Mouse (Mus musculus): ENCODE results near the gene Ppp4r1.

The Ppp4r1 gene

GRCm38 (mm10) chr17:65827904-65828303, 45.5 kb downstream of the Ppp4r1 start:
- H3K9me3 ChIP-seq (ENCODE audit: low read length) = no peaks in the 10 kb centered on the region
- H3K4me3 ChIP-seq (replicated peaks; ENCODE audit: low read length) = no peak overlapping the region
- TF ChIP-seq CTCF (conservative IDR thresholded peaks at IDR 0.05; ENCODE audit: low read length) (no peak), NANOG (IDR thresholded peaks at IDR 0.05; ENCODE audit: borderline replicate concordance, low read length) (no peak), POU5F1 (IDR thresholded peaks at IDR 0.05; ENCODE audit: borderline replicate concordance, low read length) (no peak)
- H3K4me1 ChIP-seq (replicated peaks; ENCODE audit: low read depth, low read length) = peaks cover 18% of the 10 kb centered on the region
- peaks cover 92% of the 10 kb centered on the region for H3K36me3 ChIP-seq (ENCODE audit: insufficient read depth, low read length)
- H3K27me3 ChIP-seq (ENCODE audit: insufficient read depth, low read length) = no peaks in the 10 kb centered on the region

DNA sequence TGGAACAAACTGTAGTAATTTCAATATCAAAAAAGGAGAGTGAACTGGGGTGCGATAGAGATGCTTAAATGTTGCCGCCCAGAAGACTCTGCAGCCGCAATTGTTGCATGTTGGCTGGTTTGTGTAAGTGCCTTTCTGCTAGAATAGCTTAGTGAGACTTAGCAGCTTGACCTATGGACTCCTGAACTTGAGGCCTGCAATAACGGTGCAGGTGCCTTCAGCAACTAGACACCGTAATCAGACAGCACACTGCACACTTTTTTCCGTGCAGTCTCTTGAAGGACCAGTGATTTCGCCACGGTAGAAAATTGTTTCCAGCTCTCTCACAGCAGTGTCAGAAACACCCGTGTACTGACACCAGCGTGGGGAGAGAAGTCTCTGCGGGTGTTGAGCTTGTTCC, 46.6 kb downstream of the Ppp4r1 start:
- Histone ChIP-seq H3K4me1 (replicated peaks; ENCODE audit: low read depth, low read length) (peaks cover 26% of the 10 kb centered on the region), H3K9me3 (ENCODE audit: low read length) (no peaks in the 10 kb centered on the region)

DNA sequence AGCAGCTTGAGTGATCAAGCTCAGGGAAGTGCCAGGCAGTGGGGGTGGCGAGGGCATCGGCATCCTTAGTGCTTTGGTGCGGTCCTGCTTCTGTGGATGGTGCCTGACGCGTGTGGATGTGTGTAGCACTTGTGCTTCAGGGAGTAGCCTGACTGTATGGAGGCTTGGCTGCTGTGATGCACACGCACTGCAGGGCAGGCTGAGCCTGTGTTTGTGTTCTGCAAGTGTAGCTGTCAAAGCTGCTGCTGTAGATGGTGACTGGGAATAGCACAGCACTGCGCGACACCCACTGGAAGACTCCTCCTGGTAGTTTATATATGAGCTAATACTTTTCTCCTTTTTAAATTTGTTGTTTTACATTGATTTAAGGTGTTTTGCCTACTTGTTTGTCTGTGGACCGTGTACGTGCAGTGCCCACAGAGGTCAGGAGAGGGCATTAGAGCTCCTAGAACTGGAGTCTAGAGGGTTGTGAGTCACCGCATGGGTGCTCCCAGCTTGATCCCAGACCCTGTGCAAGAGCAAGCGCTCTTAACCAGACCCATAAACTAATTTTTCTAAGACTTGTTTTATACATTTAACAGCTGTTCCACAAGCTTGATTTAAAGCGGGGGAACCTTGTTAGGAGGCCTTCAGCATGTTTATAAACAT, 48.0 kb downstream of the Ppp4r1 start:
- TF ChIP-seq POU5F1 (IDR thresholded peaks at IDR 0.05; ENCODE audit: borderline replicate concordance, low read length) (no peak), CTCF (conservative IDR thresholded peaks at IDR 0.05; ENCODE audit: low read length) (no peak), NANOG (IDR thresholded peaks at IDR 0.05; ENCODE audit: borderline replicate concordance, low read length) (no peak)
- H3K36me3 ChIP-seq (ENCODE audit: insufficient read depth, low read length) = peaks cover 97% of the 10 kb centered on the region
- H3K9me3 ChIP-seq (ENCODE audit: low read length) = no peaks in the 10 kb centered on the region
- H3K4me1 ChIP-seq (replicated peaks; ENCODE audit: low read depth, low read length) = peaks cover 26% of the 10 kb centered on the region
- no peaks in the 10 kb centered on the region for H3K27me3 ChIP-seq (ENCODE audit: insufficient read depth, low read length)
- H3K4me3 ChIP-seq (replicated peaks; ENCODE audit: low read length) = no peak overlapping the region

More for the DNA sequence above, 46.6 kb downstream of the Ppp4r1 start:
- peaks cover 97% of the 10 kb centered on the region for H3K36me3 ChIP-seq (ENCODE audit: insufficient read depth, low read length)
- no peaks in the 10 kb centered on the region for H3K27me3 ChIP-seq (ENCODE audit: insufficient read depth, low read length)
- no peak overlapping the region for H3K4me3 ChIP-seq (replicated peaks; ENCODE audit: low read length)
- no peak for TF ChIP-seq CTCF (conservative IDR thresholded peaks at IDR 0.05; ENCODE audit: low read length)
- no peak for TF ChIP-seq NANOG (IDR thresholded peaks at IDR 0.05; ENCODE audit: borderline replicate concordance, low read length)
- TF ChIP-seq POU5F1 (IDR thresholded peaks at IDR 0.05; ENCODE audit: borderline replicate concordance, low read length) = no peak

DNA sequence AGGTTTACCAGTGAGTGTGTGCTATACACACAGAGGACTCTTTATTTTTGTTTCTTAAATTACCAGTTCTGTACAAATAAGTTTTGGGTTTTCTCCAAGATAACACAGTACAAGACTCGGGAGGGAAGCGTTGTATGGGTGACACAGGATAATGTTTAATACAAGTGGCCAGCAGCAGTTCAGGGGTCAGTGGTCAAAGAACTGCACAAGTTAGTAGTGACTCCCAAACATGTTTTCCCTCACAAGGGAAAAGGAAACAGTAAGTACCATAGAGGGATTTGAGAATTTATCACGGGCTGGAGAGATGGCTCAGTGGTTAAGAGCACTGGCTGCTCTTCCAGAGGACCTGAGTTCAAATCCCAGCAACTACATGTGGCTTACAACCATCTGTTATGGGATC, 51.5 kb downstream of the Ppp4r1 start:
- Histone ChIP-seq H3K36me3 (ENCODE audit: insufficient read depth, low read length) (peaks cover 100% of the 10 kb centered on the region), H3K9me3 (ENCODE audit: low read length) (no peaks in the 10 kb centered on the region), H3K4me1 (replicated peaks; ENCODE audit: low read depth, low read length) (peaks cover 27% of the 10 kb centered on the region), H3K4me3 (replicated peaks; ENCODE audit: low read length) (no peak overlapping the region), H3K27me3 (ENCODE audit: insufficient read depth, low read length) (no peaks in the 10 kb centered on the region)
- TF ChIP-seq NANOG (IDR thresholded peaks at IDR 0.05; ENCODE audit: borderline replicate concordance, low read length) = no peak
- TF ChIP-seq CTCF (conservative IDR thresholded peaks at IDR 0.05; ENCODE audit: low read length) = no peak
- TF ChIP-seq POU5F1 (IDR thresholded peaks at IDR 0.05; ENCODE audit: borderline replicate concordance, low read length) = no peak

DNA sequence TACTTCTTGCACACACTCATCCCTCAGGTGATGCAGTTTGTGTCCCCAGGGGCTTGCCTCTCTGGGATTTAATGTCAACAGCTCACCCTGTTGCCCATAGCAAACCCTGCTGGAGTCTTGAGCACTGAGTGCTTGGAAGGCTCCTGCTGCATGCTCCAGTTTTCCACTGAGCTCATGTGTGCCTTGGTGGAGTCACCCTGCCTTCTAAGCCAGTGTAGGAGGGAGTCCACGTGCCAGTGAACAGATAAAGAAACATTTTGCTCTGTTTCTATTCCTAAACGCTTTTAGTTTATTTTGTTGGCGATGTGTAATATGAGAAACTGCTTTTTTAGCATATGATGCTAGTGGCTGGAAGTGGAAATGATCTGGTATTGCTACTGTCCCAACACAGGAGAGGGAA, 54.4 kb downstream of the Ppp4r1 start:
- peaks cover 33% of the 10 kb centered on the region for H3K4me1 ChIP-seq (replicated peaks; ENCODE audit: low read depth, low read length)
- H3K4me3 ChIP-seq (replicated peaks; ENCODE audit: low read length) = no peak overlapping the region
- TF ChIP-seq CTCF (conservative IDR thresholded peaks at IDR 0.05; ENCODE audit: low read length) (no peak), POU5F1 (IDR thresholded peaks at IDR 0.05; ENCODE audit: borderline replicate concordance, low read length) (no peak), NANOG (IDR thresholded peaks at IDR 0.05; ENCODE audit: borderline replicate concordance, low read length) (no peak)
- H3K9me3 ChIP-seq (ENCODE audit: low read length) = no peaks in the 10 kb centered on the region
- peaks cover 100% of the 10 kb centered on the region for H3K36me3 ChIP-seq (ENCODE audit: insufficient read depth, low read length)
- H3K27me3 ChIP-seq (ENCODE audit: insufficient read depth, low read length) = no peaks in the 10 kb centered on the region

GRCm38 (mm10) chr17:65839541-65840256, 57.3 kb downstream of the Ppp4r1 start:
- Histone ChIP-seq H3K4me3 (replicated peaks; ENCODE audit: low read length) (no peak overlapping the region), H3K36me3 (ENCODE audit: insufficient read depth, low read length) (peaks cover 100% of the 10 kb centered on the region), H3K9me3 (ENCODE audit: low read length) (no peaks in the 10 kb centered on the region), H3K27me3 (ENCODE audit: insufficient read depth, low read length) (no peaks in the 10 kb centered on the region), H3K4me1 (replicated peaks; ENCODE audit: low read depth, low read length) (peaks cover 50% of the 10 kb centered on the region)
- no peak for TF ChIP-seq POU5F1 (IDR thresholded peaks at IDR 0.05; ENCODE audit: borderline replicate concordance, low read length)
- TF ChIP-seq CTCF (conservative IDR thresholded peaks at IDR 0.05; ENCODE audit: low read length) = no peak
- TF ChIP-seq NANOG (IDR thresholded peaks at IDR 0.05; ENCODE audit: borderline replicate concordance, low read length) = no peak

- TF ChIP-seq POU5F1 (IDR thresholded peaks at IDR 0.05; ENCODE audit: borderline replicate concordance, low read length) (no peak), CTCF (conservative IDR thresholded peaks at IDR 0.05; ENCODE audit: low read length) (no peak), NANOG (IDR thresholded peaks at IDR 0.05; ENCODE audit: borderline replicate concordance, low read length) (no peak)
- Histone ChIP-seq H3K4me1 (replicated peaks; ENCODE audit: low read depth, low read length) (peaks cover 43% of the 10 kb centered on the region), H3K36me3 (ENCODE audit: insufficient read depth, low read length) (peaks cover 96% of the 10 kb centered on the region), H3K9me3 (ENCODE audit: low read length) (no peaks in the 10 kb centered on the region), H3K27me3 (ENCODE audit: insufficient read depth, low read length) (no peaks in the 10 kb centered on the region), H3K4me3 (replicated peaks; ENCODE audit: low read length) (no peak overlapping the region)
Measured at GRCm38 (mm10) chr17:65842669-65843381, 60.5 kb downstream of the Ppp4r1 start.

- H3K4me1 ChIP-seq (replicated peaks; ENCODE audit: low read depth, low read length) = peaks cover 42% of the 10 kb centered on the region
- no peak for TF ChIP-seq CTCF (conservative IDR thresholded peaks at IDR 0.05; ENCODE audit: low read length)
- no peak for TF ChIP-seq POU5F1 (IDR thresholded peaks at IDR 0.05; ENCODE audit: borderline replicate concordance, low read length)
- no peak for TF ChIP-seq NANOG (IDR thresholded peaks at IDR 0.05; ENCODE audit: borderline replicate concordance, low read length)
- H3K36me3 ChIP-seq (ENCODE audit: insufficient read depth, low read length) = peaks cover 96% of the 10 kb centered on the region
- no peaks in the 10 kb centered on the region for H3K9me3 ChIP-seq (ENCODE audit: low read length)
- no peak overlapping the region for H3K4me3 ChIP-seq (replicated peaks; ENCODE audit: low read length)
- H3K27me3 ChIP-seq (ENCODE audit: insufficient read depth, low read length) = no peaks in the 10 kb centered on the region
Measured at GRCm38 (mm10) chr17:65845423-65845822, 63.0 kb downstream of the Ppp4r1 start.
